Mouse (Mus musculus) lung, postnatal 10 days (tissue): ENCODE results near the gene Usp37.
A peak's percentile ranks its signal among the peaks of the same experiment; 100 is the strongest.
"Not testable (repeated sequence)": the region's sequence is repeated elsewhere in the genome, so short reads cannot be mapped to it uniquely, and the experiment has no call there.

Source experiments
- DNase-seq: peaks from one replicate; pipeline ENCODE4 v3.0.0; 2021

The Usp37 gene

DNA sequence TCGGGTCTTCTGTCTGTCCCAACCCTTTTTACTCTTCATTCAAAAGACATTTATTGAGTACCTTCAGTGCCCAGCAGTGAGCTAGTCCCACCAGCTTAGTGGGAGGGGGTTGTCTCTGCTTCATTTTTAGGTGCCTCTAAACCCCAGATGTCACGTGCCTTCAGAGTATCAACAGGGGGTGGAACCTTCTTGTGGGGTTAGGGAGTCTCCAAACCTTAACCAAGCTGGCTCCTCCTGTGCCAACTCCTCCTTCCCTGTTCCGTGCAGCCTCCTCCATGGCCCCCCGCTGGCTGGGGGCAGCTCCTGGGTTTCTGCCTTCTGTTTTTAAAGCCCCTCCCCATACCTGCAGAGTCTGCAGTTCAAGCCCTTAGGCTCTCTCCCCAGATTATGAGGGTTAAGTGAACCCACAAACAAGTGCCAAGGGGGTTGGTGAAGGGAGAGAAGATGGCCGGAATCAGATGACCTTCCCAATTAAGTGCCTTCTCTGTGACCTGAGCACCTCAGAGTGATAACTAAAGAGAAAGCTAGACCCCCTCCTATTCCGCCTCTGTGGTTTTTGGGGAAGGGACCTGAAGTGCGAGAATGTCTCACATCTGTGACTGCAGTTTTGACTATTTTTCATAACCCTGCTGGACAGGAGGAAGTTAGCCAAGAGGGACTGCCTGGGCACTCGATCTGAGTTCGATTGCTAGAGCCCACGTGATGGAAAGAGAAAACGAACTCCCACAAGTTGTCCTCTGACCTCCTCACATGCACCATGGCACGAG lies 147.4 kb downstream of the Usp37 start:
- not testable (repeated sequence) for DNase-seq

DNA sequence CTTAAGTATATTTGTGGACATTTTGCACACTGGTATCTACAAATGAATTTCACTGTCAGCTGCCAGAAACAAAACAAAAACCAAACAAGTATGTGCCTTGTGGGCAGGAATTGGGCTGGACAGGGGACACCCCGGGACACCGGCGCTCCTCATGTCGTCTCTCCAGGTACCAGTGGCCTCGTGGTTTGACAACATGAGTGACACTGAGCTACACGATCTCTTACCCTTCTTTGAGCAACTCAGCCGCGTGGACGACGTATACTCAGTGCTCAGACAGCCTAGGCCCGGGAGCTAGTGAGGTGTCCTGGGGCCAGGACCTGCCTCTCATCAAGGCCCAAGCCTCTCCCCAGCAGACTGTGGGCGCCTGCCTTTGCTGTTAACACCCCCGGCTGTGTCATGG lies 148.8 kb downstream of the Usp37 start:
- no peak for DNase-seq

DNA sequence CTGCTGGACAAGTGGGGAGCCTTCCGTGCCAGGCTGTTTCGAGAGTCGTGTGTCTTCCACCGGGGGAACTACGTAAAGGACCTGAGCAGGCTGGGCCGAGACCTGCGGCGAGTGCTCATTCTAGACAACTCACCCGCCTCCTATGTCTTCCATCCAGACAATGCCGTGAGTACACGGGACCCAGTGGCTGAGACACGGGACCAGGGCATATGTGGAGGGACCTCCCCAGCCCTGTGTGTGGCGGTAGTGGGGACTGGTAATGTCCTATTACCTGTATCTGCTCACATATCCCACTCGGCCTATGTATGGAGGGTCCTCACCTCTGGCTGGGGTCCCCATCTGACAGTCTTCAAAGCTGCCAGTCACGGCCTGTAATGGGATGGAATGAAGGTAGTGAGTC lies 149.2 kb downstream of the Usp37 start:
- DNase-seq, result no peak

DNA sequence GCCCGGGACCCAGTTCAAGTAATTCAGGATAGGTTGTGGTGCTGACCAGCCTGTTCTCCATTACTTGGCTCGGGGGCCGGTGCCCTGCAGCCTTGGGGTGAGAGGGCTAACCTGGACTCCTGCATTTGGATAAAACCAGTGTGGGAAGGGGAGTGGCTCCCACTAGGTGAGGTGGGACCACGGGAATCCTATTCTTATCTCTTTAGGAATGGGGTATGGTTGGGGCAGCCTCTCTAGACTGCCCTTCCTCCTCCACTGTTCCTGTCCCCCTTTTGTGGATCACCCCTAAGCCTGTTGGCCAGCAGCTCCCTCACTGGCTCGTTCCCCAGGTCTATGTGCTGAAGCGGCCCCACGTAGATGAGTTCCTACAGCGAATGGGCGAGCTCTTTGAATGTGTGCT lies 149.8 kb downstream of the Usp37 start:
- DNase-seq, result no peak

DNA sequence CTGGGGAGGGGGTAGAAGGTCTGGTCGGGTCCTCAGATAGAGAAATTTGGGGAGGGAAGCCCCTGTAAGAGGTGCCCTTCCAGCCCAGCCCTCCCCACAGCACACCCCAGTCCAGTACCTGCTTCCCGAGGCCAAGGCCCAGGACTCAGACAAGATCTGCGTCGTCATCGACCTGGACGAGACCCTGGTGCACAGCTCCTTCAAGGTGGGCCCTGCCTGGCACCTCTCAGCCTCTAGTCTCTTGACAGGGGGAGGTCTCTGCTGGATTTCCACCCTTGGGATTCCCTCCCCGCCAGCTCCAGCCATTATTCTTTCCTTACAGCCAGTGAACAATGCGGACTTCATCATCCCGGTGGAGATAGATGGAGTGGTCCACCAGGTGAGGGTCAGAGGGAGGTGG lies 150.4 kb downstream of the Usp37 start:
- DNase-seq, result no peak

DNA sequence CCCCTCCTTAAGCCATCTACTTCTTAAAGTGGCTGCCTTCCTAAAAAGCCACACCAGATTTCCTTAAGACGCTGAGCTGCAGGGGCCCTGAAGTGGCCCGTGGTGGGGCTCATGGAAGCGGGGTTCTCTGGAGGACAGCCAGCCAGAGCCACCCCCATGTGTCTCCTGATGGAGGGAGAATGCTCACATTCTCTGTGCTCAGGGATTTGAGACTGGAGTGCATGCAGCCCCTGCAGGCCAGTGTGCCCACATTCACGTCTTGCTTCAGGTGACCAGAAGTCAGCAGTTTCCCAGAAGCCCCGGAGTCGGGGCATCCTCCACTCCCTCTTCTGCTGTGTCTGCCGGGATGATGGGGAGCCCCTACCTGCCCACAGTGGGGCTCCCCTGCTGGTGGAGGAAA lies 151.1 kb downstream of the Usp37 start:
- DNase-seq, result no peak

DNA sequence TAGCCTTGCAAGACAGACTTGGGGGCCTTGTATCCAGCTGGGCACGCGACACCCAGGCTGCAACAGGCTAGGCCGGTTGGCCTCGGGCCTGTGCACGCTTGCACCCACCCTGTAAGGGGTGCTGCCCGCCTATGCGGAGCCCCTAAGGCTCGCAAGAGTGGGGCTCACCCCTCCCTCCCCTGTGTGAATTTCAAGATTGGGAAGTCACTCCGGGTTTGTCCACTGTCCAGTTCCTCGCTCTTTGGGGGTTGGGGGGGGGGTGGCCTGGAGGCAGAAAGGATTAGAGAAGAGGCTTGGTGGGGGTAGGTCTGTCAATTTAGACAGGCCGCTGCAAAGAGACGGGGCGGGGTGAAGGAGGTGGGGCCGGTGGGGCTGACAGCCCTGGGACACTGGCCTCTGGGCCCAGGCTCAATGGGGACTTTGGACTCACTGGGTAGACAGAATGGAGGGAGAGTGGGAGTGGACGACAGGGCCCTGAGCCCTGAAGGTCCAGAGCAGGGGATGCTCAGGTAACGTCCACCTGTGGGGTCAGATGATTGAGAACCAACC lies 151.6 kb downstream of the Usp37 start:
- peak; percentile 60 for DNase-seq

DNA sequence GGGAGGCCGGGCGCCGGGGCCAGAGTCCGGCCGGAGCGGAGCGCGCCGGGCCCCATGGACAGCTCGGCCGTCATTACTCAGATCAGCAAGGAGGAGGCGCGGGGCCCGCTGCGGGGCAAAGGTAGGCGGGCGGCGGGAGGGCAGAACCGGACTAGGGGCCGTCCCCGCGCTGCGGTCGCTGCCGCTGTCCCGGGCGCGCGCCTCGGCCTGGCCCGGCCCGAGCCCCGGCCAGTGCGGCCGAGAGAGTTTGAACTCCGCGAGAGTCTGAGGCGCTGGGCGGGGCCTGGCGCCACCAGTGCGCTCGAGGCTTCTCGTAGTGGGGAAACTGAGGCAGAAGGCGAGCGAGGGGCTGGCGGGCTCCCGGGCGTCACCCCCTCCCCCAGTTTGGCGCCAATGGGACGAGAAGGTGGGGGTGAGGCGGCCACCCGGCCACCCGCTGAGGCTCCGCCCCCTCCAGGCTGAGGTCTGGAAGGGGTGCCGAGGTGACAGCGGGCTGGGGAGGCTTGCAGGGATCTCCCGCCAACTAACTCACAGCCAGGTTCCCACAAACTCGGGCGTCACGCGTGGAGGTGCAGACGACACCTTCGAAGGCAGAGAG lies 152.1 kb downstream of the Usp37 start:
- DNase-seq, result peak; percentile 87

DNA sequence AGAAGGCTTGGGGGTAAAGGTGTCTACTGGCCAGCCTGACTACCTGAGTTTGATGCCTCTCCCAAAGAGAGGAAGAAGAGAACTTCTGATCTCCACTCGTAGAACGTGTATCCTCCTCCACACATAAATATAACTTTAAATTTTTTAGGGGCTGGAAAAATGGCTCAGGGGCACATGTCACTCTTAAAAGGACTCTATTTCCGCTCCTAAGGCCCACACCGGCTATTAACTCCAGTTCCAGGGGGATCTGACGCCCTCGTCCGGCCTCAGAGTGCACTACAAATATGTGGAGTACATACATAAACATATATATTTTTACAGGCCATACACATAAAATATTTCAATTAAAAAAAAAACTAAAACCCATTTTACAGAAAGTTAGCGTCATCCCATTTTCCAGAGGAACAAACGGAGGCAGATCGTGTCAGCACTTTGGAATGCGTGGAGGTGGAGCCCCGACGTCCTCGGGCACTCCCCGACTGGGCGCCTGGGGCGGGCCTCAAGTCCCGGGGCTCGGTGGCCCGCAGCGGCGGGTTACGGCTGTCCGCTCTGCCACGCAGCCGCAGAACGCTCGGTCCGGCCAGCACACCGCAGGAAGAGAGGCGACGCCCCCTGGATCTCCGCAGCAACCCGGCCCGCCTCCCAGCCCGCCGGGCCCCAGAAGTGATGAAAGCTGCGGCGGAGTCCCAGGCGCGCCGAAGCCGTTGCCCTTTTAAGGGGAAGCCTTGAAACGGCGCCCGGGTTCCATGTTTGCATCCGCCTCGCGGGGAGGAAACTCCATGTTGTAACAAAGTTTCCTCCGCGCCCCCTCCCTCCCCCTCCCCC lies 152.9 kb downstream of the Usp37 start, which contains the start of gene Ctdsp1:
Gene Ctdsp1, plus strand, starts transcription at position 586 of the 825 bp plus-strand sequence.
- DNase-seq, result peak; percentile 99

DNA sequence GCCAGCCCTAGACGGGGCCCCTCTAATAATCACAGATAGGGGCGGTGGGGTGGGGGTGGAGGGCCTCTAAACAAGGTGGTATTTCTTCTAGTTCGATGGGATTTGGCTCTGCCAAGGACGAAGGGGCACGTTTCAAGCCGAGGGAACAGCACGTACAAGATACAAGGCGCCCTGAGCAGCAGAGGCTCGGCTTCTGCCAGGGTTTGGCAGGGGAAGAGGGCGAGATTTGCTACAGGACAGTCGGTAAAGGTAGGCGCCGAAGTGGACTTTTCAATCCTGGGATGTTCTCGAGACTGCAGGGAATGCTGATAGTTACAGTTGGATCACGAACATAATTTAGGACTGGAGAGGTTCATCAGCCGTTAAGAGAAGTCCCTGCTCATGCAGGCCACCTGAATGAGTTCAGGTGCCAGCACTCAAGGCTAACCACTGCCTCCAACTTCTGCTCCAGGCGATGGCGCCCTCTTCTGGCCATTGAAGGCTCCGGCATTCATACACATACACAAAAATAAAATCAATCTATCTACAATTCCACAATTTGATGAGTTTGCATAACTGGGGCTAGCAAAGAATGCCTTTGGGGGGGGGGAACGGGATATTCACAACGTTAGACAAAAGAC lies 153.7 kb downstream of the Usp37 start:
- peak; percentile 79 for DNase-seq

DNA sequence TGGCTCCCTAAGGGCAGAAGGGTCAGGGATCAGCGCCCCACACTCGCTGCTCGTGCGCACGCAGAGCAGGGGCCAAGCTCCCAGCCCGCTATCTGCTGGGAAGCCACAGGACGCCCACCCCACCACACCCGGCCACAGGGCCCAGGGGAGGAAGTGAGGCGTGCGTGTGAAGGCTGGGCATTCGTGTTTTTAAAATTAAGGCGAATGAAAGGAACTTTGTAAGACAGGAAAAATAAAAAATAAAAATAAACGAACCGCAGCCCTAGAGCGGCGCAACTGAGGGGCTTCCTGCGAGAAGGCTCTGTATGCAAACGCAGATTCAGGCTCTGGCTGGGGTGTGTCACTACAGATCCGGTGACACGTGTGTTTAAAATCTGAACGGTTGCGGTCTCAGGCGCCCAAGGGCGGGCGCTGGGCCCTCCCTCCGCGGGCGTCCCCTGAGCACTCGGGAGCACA lies 154.2 kb downstream of the Usp37 start:
- DNase-seq, result peak; percentile 53

DNA sequence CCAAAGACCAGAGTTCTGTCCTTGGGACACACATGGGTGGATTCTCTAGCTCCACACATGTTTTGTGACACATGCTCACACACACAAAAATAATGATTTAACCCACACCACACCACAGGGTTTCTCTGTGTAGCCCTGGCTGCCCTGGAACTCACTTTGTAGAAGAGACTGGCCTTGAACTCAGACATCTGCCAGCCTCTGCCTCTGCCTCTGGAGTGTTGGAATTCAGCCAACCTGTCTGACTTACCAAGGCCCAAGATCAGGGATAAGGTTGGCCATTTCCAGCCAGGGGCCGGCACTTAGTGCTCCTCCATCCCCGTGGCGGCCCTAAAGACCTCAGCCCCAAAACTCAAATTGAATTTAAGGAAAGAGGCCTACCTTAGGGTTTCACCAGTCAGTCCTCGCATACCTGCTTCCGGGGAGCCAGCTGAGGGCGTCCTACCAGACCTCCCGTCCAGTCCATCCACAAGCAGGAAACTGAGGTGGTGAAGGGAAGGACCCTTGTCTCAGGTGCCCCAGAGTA lies 155.6 kb downstream of the Usp37 start:
- no peak for DNase-seq

DNA sequence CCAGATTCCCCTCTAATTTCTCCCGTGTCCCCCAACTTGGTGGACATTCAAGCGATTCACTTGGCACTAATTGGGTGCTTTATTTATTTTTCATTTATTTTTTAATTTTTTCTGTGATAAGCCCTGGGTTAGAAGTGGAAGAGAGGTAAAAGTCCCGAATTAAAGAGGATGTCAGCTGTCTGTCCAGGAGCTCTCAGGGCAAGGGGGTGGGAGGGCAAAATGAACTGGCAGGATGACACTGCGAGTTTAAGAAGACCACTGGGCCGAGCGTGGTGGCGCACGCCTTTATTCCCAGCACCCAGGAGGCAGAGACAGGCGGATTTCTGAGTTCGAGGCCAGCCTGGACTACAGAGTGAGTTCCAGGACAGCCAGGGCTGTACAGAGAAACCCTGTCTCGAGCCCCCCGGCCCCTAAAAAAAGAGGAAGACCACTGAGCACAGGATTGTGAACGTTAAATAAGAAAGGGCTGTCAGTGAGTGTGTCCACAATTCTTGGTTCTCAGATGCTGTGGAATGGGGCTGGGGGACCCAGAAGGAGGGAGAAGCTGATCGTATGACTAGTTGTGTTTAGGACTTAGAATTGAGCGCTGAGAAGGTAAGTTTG lies 156.6 kb downstream of the Usp37 start:
- no peak for DNase-seq

DNA sequence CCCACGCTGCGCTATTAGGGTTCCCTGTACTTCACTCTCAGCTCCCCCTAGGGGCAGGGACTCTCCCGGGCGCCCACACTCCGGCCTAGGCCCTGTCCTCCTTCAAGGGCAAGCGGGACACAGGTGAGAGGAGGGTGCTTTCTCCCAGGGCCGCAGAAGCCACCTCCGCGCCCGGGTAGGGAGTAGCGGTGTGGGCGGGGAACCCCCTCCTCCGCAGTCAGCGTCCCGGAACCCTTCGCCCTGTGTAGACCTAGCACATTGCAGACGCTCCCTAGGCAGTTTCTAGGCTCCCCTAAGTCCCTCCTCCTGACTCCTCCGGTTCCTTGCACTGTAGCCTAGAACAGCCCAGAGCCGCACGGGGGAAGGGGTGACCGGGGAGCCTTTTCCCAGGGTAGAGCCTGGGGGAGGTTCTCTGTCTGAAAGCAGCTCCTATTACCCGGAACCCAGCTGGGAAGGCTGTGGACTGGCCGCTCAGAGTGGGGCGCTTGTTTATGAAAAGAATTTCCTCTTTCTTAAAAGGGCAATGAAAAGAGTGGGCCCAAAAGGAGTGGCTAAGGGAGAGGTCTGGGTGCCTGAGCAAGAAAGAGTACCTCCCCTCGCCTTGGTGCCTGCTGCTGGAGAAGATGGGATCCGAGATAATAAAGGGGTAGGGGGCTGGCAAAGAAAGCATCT lies 157.2 kb downstream of the Usp37 start:
- DNase-seq, result peak; percentile 97

DNA sequence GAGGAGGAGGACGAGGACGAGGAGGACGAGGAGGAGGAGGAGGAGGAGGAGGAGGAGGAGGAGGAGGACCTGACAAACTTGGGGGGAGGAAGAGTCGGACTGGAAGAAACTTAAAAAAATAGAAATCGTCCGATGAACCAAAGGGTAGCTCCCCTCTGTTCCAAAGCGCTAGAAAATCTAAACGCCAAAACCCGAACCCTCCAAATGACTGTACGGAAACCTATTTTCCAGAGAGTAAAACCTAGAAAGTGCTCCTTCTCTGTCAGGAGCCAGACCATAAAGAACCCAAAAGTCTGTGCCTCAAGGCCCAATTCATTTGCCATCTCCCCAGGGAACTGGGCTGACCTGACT lies 157.7 kb downstream of the Usp37 start:
- DNase-seq, result no peak

DNA sequence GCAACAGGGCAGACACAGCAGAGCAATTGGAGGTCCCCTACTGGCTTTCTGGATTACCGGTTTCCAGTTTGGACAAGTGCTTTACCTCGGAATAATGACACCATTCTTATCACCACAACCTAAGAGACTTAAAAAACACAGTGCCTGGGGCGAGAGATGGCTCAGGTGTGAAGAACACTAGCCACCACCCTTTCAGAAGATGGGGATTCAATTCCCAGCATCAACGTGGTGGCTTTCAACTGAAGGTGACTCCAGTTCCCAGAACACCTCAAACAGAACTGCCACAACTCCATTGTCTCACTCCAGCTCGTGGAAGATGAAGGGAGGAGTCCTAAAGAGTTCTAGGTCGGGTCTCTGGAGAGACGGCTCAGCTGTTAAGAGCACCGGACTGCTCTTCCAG lies 158.6 kb downstream of the Usp37 start:
- DNase-seq, result no peak
